Mouse (Mus musculus) hindbrain, embryonic 16.5 days (tissue): ENCODE data around the gene Celsr3. TPM values are rescaled to one million over a fixed set of nuclear protein-coding genes. Genes with fewer than 3 reads are reported as not detected.
A peak's percentile ranks its signal among the peaks of the same experiment; 100 is the strongest.

Experiments used
- ATAC-seq: fragments of 200-750 bp; cut with Nextera tagmentation; 2 replicates; pipeline ENCODE4 v1.8.0; 2017; ENCODE audit warnings: moderate TSS enrichment, moderate library complexity
- H3K27ac ChIP-seq: fragments of 300-500 bp; sonication (generic); 2 replicates; pipeline ENCODE4 v1.5.1; 2014; ENCODE audit warnings: low read depth, mild to moderate bottlenecking, control low read depth, low read length, moderate library complexity
- H3K27me3 ChIP-seq: fragments of 300-500 bp; sonication (generic); replicated peaks from 2 replicates; pipeline ENCODE4 v1.6.1; 2014; ENCODE audit warnings: low read length; ENCODE audit not compliant: control insufficient read depth, insufficient read depth
- H3K36me3 ChIP-seq: fragments of 300-500 bp; sonication (generic); 2 replicates; pipeline ENCODE4 v1.6.1; 2014; ENCODE audit warnings: mild to moderate bottlenecking, low read length, moderate library complexity, mixed read lengths; ENCODE audit not compliant: control insufficient read depth, insufficient read depth
- H3K4me1 ChIP-seq: fragments of 300-500 bp; sonication (generic); 2 replicates; pipeline ENCODE4 v1.6.1; 2014; ENCODE audit warnings: low read depth, low read length; ENCODE audit not compliant: control insufficient read depth, insufficient read depth
- H3K4me2 ChIP-seq: fragments of 300-500 bp; sonication (generic); 2 replicates; pipeline ENCODE4 v1.6.1; 2014; ENCODE audit warnings: mild to moderate bottlenecking, low read length, control low read depth, moderate library complexity
- H3K4me3 ChIP-seq: fragments of 300-500 bp; sonication (generic); 2 replicates; pipeline ENCODE4 v1.5.1; 2014; ENCODE audit warnings: mild to moderate bottlenecking, low read length, control low read depth, moderate library complexity
- H3K9ac ChIP-seq: fragments of 300-500 bp; sonication (generic); 2 replicates; pipeline ENCODE4 v1.6.1; 2014; ENCODE audit warnings: low read depth, mild to moderate bottlenecking, control low read depth, low read length, moderate library complexity
- H3K9me3 ChIP-seq: fragments of 300-500 bp; sonication (generic); 2 replicates; pipeline ENCODE4 v1.6.1; 2014; ENCODE audit warnings: mild to moderate bottlenecking, low read length, moderate library complexity; ENCODE audit not compliant: control insufficient read depth
- WGBS: fragments of 180-500 bp; shearing (Covaris S2); extraction: QIAGEN DNeasy Blood & Tissue Kit; methylation state at CpG from one replicate; pipeline ENCODE4 v1.1.7; 2014; 5-methylcytosine and 5-hydroxymethylcytosine counted together
- microRNA-seq: library from miRNA; unstranded; fragments of <30 nt; microRNA quantifications from one replicate; pipeline ENCODE4, GENCODE M21; 2017
- polyA plus RNA-seq: library from polyadenylated mRNA; unstranded; fragments of >200 nt; fragmentation: Nextera tagmentation; extraction: Ambion mirVana; gene quantifications from 2 replicates; pipeline ENCODE4 v1.2.1, GENCODE M21; 2015

The Celsr3 gene
- polyA plus RNA-seq, 1 experiment from 2014 or later = 11.6 TPM

DNA sequence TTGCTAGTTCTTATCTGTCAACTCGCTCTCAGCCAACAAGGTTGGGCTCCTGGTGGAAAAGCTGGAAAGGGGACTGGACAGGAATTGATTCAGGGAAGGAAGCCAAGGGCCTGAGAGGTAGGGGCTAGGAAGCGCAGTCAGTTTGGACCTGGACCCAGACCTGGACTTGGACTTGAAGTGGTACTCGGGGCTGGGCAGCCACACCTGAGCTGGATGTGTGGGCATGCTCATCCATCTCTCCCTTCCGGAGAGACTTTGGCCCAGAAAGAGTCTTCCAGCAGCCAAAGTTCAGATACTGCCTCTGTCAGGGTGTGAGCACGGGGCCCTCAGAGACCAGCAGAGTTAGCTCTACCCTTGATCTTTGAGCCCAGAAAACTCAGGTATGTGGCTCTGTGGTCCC, 29.2 kb downstream of the Celsr3 start:
- H3K27ac ChIP-seq = no peak overlapping the region
- H3K36me3 ChIP-seq = peaks cover 11% of the 10 kb centered on the region; the same call in 1 of the 2 replicates
- H3K4me1 ChIP-seq = peaks cover 12% of the 10 kb centered on the region
- 57% methylated on average over 5 of the region's 5 CpGs for WGBS
- H3K4me3 ChIP-seq = peak overlapping the region; percentile 74; the same call in 1 of the 2 replicates
- H3K9ac ChIP-seq = no peak overlapping the region
- no peaks in the 10 kb centered on the region for H3K27me3 ChIP-seq
- ATAC-seq = no peak
- no peaks in the 10 kb centered on the region for H3K9me3 ChIP-seq
- peak overlapping the region; percentile 89 for H3K4me2 ChIP-seq

DNA sequence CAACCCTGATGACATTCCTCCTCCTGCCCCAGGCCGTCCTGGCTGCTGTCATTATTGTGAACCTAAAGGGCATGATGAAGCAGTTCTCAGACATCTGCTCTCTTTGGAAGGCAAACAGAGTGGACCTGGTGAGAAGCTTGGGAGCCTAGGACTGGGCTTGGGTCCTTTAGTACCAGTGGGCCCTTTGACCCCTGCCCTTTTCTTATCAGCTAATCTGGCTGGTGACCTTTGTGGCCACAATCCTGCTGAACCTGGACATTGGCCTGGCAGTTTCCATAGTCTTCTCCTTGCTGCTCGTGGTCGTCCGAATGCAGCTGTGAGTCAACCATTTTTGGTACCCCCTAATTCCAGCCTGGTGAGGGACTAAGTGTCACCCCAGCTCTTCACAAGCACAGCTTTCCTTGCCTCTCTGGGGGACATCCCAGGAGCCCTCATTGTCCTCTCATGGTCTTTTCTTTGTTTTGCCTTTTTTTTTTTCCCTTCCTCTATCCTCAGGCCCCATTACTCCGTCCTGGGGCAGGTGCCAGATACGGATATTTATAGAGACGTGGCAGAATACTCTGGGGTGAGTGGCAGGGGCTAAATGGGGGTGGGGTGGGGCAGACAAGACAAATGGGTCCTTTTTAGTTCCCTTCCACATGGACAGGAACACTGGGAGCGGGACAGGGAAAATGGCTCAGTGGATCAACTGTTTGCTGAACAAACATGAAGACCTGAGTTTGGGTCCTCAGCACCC, 32.8 kb downstream of the Celsr3 start:
- Histone ChIP-seq H3K36me3 (peaks cover 20% of the 10 kb centered on the region), H3K4me1 (peaks cover 7% of the 10 kb centered on the region), H3K9me3 (no peaks in the 10 kb centered on the region), H3K9ac (no peak overlapping the region), H3K27ac (no peak overlapping the region), H3K27me3 (no peaks in the 10 kb centered on the region), H3K4me2 (no peak overlapping the region), H3K4me3 (no peak overlapping the region)
- 77% methylated on average over 8 of the region's 8 CpGs for WGBS
- no peak for ATAC-seq

Small RNA genes within 50 kb of the gene (microRNA-seq; reads per million reads assigned to microRNA genes)
- gene Gm23156 = not detected

Other genes starting within 250 kb of the Celsr3 start
- 326 and 352 TPM in 2 replicates for gene Wdr6, start 247.6 kb upstream of the Celsr3 start, polyA plus RNA-seq
- gene P4htm, start 228.7 kb upstream of the Celsr3 start, polyA plus RNA-seq = 40.1 and 40.2 TPM in 2 replicates
- 44.6 and 48.0 TPM in 2 replicates for gene Arih2, start 176.9 kb upstream of the Celsr3 start, polyA plus RNA-seq
- 48.7 and 51.3 TPM in 2 replicates for gene Slc25a20, start 164.2 kb upstream of the Celsr3 start, polyA plus RNA-seq
- 36.8 and 52.8 TPM in 2 replicates for gene Prkar2a, start 137.0 kb upstream of the Celsr3 start, polyA plus RNA-seq
- gene Ip6k2, start 42.5 kb upstream of the Celsr3 start, polyA plus RNA-seq = 178 and 185 TPM in 2 replicates
- 32.2 and 35.1 TPM in 2 replicates for gene Nckipsd, start 18.0 kb upstream of the Celsr3 start, polyA plus RNA-seq
- 21.9 and 22.2 TPM in 2 replicates for gene Slc26a6, start 27.0 kb downstream of the Celsr3 start, polyA plus RNA-seq
- gene Tmem89, start 88.3 kb downstream of the Celsr3 start, polyA plus RNA-seq = 0.17 TPM in 1 of 2 replicates, not detected in the other
- gene Uqcrc1, start 110.3 kb downstream of the Celsr3 start, polyA plus RNA-seq = 521 and 553 TPM in 2 replicates
- 1.5 and 1.7 TPM in 2 replicates for gene Col7a1, start 127.3 kb downstream of the Celsr3 start, polyA plus RNA-seq
- gene Ucn2, start 159.7 kb downstream of the Celsr3 start, polyA plus RNA-seq = not detected in 2 replicates
- gene Pfkfb4, start 165.5 kb downstream of the Celsr3 start, polyA plus RNA-seq = 31.3 and 31.9 TPM in 2 replicates
- 83.2 and 87.5 TPM in 2 replicates for gene Shisa5, start 212.2 kb downstream of the Celsr3 start, polyA plus RNA-seq
- gene Trex1, start 233.4 kb downstream of the Celsr3 start, polyA plus RNA-seq = 13.6 and 14.2 TPM in 2 replicates
- gene Atrip, start 247.8 kb downstream of the Celsr3 start, polyA plus RNA-seq = 30.0 and 31.8 TPM in 2 replicates